Mouse (Mus musculus) adrenal gland, postnatal 4 days (tissue): ENCODE results near the gene Fam69b. TPM values are rescaled to one million over a fixed set of nuclear protein-coding genes. Genes with fewer than 3 reads are reported as not detected.

Experiments used
- DNase-seq, 2 experiments: peaks; one replicate each; pipeline ENCODE4 v3.0.0; 2021 to 2022; ENCODE audit warnings: low spot score in 2 of 2, mixed read lengths in 2 of 2
- long read RNA-seq, 2 experiments: library from polyadenylated mRNA; stranded (forward); transcript quantifications; one replicate each; pipeline ENCODE4 v2.0.0; 2021
- total RNA-seq, 2 experiments: library from RNA; stranded (reverse); gene quantifications; 2 replicates each; pipeline ENCODE4 v1.2.3; 2021

Fam69b gene
- 10 to 100 TPM; 11.1 to 11.4 TPM for total RNA-seq
- long read RNA-seq, experiment 1, transcript Fam69b-201 (5 exons, 1,622 nt): major isoform, 10 of 13 reads
- long read RNA-seq, experiment 1, partial matches to known transcripts: 0 of 13 reads
- long read RNA-seq, experiment 1, other reads (novel, unspliced or antisense): 3 of 13 reads
- long read RNA-seq, experiment 2, transcript Fam69b-201 (5 exons, 1,622 nt): major isoform, 25 of 32 reads
- long read RNA-seq, experiment 2, partial matches to known transcripts: 1 of 32 reads
- long read RNA-seq, experiment 2, other reads (novel, unspliced or antisense): 5 of 32 reads

DNA sequence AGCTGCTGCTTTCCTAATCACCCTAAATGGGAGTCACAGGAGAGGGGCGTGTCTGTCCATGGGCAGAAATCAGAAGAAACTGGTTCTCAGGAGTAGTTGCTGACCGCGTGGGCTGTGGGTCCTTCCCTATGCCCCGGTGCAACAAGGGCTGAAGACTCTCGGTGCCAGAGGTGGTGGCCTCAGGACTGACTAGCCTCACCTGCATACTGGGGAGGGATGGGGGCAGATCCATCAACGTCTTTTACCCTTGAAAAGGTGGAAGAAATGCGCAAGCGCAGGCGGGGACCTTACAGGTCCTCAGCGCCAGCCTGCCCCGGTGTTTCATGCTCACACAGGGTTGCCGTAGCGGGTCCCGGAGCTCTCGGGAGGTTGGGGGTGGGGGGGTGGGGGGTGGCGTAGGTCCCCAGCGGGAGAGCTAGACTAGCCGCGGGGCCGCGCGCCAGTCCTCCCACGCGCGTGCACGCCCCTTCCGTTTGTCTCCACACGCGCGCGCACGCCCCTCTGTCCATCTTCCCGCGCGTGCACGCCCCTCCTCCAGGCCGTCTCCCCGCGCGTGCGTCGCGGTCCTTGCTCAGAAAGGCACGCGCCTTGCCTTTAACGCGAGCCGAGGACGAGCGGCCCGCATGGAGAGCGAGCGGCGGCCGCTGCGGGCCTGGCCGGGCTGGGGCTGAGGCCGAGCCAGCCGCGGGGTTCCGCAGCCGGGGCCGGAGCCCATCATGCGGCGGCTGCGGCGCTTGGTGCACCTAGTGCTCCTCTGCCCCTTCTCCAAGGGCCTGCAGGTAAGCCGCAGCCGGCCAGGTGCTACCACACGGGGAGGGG, at the start of gene Fam69b:
TSS of gene Fam69b (plus strand) at position 537 of the 819 bp plus-strand sequence.
- peak; percentile 31 to 44 for DNase-seq

DNA sequence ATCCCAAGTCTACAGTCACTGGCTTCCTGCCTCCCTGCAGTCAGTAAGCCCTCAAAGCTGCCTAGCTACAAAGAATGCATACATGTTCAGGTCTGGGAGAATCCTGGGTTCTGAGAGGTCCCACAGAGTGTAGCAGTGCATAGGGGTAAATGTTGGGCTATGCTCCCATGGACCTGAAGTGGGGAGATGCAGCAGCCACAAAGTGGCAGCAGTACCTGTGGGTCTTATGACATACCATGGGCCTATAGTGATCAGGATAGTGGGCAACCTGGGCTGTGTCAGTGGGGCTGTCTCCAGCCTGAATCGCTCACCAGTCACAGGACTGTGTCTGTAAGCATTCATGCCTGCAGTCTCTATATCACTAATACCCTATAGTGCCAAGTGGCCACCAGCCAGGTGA, 48.5 kb upstream of the Fam69b start, which contains the start of gene Egfl7:
TSS of gene Egfl7 (plus strand) at position 301 of the 400 bp plus-strand sequence.
- DNase-seq: no peak

DNA sequence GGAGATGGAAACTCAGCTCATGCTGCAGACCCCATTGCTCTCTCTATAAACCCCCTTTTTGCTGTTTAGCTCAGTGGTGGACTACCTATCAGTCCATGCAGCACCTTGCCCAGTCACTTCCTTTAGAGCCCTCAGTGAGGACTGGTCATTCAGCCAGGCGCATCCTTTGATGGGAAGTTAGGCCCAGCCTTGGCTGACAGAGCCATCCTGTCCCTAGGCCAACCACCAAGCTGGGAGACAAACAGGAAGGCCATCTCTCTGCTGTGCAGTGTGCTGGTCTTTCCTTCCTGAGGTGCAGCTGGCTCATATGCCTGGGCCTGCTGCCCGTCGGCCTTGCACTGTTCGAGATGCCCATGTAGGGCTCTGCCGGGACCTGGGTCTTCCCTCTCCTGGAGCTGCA, 47.5 kb upstream of the Fam69b start:
- DNase-seq: no peak

DNA sequence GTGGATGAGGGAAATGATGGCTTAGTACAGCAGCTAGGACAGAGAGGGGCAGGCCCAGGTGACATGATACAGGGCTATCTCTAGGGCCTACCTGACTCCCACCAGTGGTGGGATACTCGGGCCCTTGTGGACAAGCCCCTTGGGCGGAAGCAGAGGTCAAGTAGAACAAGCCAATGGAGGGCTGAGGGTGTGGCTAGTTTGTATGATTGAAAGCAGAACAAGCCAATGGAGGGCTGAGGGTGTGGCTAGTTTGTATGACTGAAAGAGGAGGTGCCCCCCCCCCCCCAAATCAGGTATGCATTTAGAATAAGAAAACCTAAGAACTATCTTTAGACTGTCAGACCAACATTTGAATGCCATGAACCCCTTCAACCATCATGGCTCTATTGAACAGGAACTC, 46.1 kb upstream of the Fam69b start:
- DNase-seq: no peak

DNA sequence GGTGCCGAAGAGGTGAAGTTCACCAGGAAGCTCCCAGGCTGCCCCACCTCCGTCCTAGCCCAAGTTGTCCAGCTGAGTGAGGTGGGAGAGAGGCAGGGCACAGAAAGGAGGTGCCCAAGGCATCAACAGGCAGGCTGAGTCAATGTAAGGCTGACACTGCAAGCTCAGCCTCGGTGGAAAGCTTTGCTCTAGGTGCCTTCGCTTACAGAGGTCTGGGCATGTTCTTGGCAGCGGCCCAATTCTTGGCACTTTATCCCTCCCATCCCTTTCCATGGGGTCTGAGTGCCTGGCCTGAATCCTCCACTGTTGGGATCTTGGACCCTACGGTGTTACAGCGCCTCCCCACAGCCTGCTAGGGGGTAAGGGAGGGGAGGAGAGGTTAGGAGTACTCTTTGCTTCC, 45.5 kb upstream of the Fam69b start:
- DNase-seq: no peak

DNA sequence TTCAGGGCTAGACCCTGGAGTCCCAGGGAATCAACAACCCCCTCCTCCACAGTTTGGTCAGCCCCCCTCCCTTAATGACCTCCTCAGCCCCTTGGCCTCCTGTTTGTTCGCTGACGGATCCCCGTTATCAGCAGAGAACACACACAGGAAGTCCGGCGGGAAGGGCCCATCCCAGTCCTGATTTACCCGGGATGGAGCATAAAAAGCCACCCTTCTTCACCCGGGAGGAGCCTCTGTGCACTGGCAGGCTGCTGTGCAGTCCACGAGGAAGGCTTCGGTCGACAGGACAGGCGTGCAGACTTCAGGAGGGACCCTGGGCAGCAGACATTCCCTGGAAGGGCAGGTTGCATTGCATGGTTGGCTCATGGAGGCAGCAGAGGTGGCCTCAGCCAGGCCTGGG, 44.6 kb upstream of the Fam69b start:
- DNase-seq: no peak

DNA sequence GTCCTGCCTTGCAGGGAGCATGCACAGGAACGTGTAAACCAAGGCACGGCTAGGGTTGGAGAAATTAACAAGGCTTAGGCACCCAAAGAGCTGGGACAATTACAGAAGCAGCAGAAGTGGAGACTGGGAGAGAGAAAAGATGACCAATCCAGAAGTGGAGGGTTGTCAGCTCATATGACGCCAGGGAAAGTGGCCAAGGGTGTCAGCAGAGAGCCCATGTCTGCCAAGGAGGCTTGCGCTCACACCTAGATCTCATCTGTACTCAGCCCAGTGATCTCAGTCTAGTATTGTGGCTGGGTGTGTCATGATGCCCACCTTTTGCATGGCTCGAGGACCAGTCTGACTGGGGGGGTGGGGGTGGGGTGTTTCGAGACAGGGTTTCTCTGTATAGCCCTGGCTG, 42.5 kb upstream of the Fam69b start:
- no peak for DNase-seq

DNA sequence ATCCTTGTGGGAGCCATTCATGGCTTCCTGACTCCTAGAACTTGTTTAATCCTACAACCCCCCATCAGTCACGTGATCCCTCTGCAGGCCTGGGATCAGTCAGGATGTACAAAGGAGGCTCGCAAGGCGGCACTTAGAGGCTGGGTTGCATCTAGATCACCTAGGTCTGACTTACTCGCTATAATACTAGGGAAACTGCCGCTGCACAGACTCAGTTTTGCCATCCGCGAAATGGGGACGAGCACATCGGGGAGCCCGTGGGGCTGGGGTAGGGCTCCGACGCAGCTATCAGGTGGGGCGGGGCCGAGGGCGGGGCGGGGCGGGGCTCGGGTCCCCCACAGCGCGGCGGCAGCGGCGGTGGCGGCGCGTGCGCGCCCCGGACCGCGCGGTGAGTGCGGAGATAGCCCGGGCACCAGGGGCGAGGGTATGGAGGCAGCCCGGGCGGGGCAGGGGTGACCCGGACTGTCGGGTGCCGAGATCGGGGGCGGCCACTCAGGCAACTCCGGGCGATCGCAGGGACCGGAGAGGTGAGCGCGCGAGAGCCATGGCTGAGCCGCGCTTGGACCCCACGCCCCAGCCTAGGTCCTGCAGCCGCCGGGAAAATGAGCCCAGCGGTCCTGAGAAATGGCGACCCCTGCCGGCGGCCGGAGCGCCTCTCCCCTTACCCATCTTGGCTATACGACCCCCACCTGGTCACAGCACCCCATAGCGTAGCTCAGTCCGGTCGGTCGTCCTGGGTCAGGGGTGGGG, 41.8 kb upstream of the Fam69b start, which contains the start of gene Gm20532:
TSS of gene Gm20532 (plus strand) at position 346 of the 750 bp plus-strand sequence.
- peak in 1 of 2 experiments; percentile 43 for DNase-seq

DNA sequence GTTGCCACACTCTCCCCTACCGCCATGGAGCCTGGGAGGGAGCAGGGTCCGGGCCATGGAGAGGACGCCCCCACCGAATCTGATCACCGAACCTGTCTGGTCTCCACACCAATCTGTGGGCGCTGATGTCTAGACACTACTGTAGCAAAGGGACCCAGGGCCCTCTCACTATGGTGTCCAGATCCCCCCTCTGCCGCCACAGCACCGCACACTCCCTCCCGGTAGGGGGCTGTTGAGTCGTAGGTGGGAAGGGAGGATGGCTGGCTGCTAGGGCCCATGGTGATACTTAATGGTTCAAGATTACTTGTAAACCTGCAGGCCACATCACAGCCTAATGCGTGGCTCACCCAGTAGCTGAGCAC, 41.2 kb upstream of the Fam69b start:
- DNase-seq: no peak

DNA sequence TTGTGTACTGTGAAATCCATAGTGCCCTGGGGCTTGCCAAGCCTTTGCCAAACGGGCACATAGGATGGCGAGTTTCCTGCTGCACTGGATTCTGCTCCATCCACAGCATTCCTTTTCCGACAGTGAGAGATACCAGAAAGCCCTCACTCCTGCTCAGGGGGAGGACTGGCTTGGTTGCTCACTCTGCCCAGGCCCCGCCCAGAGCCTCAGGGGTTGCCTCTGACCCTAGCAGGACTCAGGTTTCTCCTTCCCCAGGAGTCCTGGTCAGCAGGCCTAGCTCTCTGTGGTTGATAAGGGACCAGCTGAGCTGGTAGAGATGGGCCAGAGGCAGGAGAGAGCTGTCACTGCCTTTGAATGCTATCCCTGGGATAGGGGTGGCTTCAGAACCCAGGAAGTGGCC, 39.7 kb upstream of the Fam69b start:
- no peak for DNase-seq

DNA sequence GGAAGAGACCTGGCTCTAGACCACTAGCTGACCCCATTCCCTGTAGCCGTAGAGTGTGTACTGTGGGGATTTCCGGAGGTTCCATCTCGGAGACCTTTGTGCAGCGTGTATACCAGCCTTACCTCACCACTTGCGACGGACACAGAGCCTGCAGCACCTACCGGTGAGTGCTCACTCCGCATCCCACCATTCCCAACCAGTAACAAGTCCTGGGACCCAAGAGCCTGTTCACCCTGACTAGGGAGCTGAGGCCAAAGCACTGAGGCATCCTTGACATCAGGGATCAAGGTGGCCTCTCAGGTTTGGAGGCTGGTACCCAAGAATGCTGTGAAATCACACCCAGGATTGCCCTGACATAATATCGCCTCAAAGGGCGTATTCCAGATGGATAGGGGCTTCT, 39.0 kb upstream of the Fam69b start:
- DNase-seq: no peak

DNA sequence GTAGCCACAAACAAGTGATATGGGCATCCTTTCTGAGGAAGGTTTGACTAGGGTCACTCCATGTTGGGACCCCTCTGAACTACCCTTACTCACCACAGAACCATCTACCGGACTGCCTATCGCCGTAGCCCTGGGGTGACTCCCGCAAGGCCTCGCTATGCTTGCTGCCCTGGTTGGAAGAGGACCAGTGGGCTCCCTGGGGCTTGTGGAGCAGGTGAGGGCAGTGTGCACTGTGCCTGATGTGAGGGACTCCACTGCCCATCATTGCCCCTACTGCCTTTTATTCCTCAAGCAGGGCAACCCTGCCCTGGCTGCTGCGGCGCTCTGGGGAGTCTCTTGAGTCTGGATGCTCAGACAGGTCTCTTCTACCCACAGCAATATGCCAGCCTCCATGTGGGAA, 38.0 kb upstream of the Fam69b start:
- no peak for DNase-seq

DNA sequence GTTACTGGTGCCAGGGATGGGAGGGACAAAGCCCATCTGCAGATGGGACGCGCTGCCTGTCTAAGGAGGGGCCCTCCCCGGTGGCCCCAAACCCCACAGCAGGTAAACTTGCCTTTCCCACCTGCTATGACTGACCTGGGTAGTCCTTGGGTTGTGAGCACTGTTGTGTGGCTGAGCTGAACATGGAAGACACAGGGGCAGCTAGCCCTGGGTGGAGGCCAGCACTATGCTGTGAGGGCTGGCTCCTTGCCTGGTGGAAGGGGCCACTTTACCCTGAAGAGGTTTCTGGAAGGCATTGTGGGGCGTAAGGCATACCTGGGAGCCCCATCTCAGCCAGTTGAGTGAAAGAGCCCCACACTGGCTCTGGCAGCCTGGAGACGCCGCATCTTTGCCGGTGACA, 37.3 kb upstream of the Fam69b start:
- DNase-seq: no peak

DNA sequence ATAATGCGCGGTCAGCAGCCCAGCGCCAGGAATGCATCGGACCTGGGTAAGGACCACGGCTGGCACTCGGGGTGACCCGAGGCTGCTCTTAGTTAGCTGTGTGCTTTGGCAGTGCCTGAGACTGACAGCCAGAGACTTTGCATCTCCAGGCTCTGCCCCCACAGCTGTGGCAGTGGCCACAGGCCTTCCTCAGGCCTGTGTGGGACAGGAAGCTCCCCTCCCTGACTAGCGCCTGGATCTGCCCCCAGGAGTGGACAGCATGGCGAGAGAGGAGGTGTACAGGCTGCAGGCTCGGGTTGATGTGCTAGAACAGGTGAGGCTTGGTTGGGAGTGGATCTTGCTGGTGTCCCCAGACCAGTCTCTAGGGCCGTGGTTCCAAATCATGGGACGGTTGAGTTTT, 36.8 kb upstream of the Fam69b start:
- no peak for DNase-seq

DNA sequence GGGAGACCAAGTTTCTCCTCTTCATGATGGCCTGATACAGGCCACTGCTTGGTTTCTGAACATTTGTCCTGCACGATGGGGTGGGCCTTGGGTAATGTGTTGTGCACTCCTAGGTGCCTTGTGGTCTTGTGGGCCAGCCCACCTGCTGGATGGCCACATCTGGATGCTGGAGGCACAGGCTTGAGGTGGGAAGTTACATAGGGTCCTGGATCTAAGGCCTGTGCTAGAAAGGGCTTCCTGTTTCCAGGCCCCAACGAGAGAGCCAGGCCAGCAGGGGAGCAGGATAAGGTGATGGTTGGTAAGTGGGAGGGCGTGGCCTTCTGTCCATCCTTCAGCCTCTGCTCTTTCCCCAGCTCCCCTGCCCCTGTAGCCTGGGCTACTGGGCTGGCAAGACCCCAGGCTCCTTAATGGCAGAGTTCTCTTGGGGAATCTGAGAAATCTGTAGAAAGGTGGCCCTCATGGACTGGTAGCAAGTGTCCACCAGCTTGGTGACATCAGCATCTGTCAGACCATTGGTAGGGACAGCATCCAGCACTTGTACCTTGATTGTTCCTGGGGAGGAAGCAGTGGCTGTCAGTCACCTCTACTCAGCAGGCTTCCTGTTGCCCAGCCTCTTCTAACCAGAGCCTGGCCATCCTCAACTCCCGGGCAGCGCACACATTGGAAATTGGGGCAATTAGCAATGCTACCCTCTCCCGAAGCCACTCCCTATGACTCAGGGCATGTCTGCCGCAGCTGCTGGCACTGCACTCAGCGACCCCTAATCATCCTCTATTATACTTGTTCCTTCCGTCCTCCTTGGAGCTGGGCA, 34.8 kb upstream of the Fam69b start:
- no peak for DNase-seq

DNA sequence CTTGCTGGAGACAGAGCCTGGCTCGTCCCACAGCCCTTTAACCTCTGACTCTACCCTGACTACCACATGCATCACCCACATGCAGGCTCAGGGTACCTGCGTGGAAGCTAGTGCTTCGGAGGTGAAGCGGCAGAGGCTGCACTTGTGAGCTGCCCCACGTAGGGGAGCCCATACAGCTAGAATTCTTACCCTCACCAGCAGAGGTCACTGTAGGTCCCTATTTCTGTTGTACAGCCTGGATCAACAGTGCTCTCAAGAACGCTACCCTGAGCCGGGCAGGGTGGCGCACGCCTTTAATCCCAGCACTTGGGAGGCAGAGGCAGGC, 34.3 kb upstream of the Fam69b start:
- no peak for DNase-seq

DNA sequence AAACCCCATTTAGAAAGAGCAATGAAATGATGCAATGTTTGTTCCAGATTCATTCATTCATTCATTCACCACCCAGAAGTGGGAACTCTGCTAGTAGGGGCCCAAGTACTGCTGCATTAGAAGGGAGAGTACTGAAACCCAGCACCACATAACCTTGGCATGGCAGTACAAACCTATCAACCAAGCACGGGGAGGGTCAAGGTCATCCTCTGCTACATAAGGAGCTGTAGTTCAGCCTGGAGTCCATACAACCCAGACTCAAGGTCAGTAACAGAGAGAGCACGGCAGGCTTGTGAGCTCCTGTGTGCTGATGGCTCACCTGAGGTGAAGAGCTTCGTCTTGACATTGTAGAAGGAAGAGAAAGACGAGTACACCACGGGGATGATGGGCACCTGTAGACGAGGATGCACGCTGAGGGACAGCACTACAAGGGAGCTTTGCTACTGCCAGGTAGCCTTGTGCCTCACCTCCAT, 33.8 kb upstream of the Fam69b start:
- no peak for DNase-seq

DNA sequence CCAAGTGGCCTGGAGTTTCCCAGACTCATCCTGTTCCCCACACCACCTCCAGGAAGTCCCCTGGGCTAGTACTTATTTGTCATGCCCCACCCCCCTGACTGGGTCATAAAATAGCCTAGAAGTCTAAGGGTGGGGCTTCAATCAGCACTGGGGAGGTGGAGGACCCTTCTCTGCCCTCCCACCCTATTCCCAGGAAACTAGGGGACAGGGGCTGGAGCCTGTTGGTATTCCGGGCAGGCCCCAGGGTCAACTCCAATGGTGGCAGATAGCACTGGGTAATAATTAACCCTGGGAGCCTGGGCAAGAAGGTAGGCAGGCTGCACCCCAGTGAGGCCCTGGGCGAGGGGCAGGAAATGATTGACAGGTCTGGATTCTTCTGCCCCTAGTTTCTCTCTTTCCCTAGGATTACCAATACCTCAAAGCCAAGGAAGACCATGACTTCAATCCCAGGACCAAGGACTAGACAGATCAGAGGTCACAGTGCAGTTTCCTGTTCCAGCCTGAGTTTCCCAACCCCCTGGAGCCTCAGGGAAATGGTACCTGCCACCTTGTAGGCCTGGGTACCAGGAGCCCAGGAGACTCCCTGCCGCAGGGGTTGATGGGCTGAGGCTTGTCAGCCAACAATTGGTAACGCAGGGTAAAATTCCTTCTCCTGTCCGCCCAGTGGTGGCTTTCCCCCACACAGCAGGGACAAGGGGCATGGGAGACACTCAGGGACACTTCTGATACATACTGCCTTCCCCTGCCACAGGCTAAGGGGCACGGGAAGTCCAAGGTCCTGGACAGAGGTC, 33.1 kb upstream of the Fam69b start:
- DNase-seq: no peak

DNA sequence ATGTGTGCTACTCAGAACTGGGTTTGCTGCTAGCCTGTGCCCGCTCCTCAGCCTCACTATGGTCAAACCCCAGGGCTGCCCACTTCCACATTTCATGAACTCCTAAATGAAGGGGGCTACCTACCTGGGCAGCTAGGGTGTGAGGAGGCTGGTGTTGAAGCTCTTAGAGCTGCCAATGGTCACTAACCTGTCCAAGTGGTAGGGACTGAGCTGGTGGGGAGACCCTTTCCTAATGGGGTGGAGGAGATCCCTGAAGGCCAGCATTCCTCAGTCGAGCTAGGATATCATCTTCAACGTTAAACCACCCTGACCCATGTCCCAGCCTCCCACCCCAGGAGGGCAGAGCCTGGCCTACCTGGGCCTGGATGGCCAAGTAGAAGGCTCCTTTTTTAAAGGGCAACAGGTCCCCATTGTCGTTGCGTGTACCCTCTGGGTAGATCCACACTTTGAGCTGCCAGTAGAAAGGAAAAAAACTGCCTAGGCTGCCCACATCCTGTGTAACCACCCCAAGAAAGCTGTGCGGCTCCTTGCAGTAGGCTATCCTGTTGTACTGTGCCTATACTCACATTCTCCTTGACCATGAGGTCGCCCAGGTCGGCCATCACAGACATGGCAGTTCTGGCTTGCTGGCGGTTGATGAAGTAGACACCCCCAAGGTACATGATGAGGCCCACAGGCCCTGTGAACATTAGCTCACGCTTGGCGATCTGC, 32.4 kb upstream of the Fam69b start:
- DNase-seq: no peak

DNA sequence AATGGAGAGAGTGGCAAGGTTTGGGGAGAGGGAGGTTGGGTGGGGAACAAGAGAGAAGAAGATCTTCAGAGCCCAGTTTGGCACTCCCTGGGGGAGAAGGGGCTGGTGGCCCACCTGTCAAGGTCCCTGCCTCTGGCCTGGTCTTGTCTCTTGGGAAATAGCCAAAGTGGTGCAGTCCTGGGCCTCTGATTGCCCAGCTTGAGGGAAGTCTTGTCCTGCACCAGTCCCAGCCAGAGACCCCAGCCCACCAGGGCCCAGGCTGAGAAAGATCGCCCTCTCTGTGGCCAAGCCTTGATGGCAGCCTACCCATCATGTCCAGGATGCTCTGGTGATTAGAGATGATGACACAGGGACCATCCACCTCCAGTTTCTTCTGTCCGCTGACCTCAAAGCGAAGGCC, 31.4 kb upstream of the Fam69b start:
- no peak for DNase-seq
